Mouse (Mus musculus) adrenal gland, postnatal 36 days (tissue): ENCODE data around the gene Ddx39b. TPM values are rescaled to one million over a fixed set of nuclear protein-coding genes. Genes with fewer than 3 reads are reported as not detected.
"Not testable (repeated sequence)": the region's sequence is repeated elsewhere in the genome, so short reads cannot be mapped to it uniquely, and the experiment has no call there.

Source experiments
- DNase-seq, 2 experiments: peaks; one replicate each; pipeline ENCODE4 v3.0.0; 2021; ENCODE audit warnings: mixed read lengths in 1 of 2
- total RNA-seq, 2 experiments: library from RNA; stranded (reverse); gene quantifications; 2 replicates each; pipeline ENCODE4 v1.2.3; 2021

Ddx39b gene
- total RNA-seq, 2 experiments from 2014 or later, result 199 to 225 TPM

- DNase-seq, result peak in 1 of 2 experiments; percentile 58
These were observed 17.2 kb downstream of the Ddx39b start for GRCm38 (mm10) chr17:35258492-35259478.

GRCm38 (mm10) chr17:35259621-35260020, 18.1 kb downstream of the Ddx39b start:
- no peak for DNase-seq

GRCm38 (mm10) chr17:35261651-35262050, 20.1 kb downstream of the Ddx39b start:
- no peak for DNase-seq

DNA sequence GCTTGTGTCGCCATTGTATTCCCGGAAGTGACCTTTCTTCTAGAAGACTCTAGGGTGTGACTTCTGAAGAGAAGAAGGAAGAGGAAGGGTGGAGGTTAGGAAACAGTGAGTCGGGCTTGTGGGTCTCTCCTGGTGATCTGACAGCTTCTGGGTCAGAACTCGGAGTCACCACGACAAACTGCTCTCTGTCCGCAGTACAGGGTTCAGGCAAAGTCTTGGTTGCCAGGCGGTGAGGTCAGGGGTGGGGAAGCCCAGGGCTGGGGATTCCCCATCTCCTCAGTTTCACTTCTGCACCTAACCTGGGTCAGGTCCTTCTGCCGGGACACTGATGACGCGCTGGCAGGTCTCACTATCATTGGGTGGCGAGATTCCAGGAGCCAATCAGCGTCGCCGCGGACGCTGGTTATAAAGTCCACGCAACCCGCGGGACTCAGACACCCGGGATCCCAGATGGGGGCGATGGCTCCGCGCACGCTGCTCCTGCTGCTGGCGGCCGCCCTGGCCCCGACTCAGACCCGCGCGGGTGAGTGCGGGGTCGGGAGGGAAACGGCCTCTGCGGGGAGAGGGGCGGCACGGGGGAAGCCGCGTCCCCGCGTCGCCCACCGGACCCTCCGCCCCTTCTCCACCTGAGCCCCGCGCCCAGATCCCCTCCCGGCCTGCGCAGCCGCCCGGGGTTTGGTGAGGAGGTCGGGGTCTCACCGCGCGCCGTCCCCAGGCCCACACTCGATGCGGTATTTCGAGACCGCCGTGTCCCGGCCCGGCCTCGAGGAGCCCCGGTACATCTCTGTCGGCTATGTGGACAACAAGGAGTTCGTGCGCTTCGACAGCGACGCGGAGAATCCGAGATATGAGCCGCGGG, 21.3 kb downstream of the Ddx39b start, which contains the start of gene H2-D1:
H2-D1 (plus strand) TSS at position 67 of the 859 bp plus-strand sequence.
- DNase-seq, result peak; percentile 99

DNA sequence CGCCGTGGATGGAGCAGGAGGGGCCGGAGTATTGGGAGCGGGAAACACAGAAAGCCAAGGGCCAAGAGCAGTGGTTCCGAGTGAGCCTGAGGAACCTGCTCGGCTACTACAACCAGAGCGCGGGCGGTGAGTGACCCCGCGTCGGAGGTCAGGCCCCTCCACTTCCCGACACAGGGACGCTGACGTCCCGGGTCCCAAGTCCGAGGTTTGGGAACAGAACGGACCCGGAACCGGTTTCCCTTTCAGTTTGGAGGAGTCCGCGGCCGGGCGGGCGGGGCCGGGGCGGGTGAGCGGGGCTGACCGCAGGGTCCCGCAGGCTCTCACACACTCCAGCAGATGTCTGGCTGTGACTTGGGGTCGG, 22.0 kb downstream of the Ddx39b start:
- peak in 1 of 2 experiments; percentile 64 for DNase-seq

DNA sequence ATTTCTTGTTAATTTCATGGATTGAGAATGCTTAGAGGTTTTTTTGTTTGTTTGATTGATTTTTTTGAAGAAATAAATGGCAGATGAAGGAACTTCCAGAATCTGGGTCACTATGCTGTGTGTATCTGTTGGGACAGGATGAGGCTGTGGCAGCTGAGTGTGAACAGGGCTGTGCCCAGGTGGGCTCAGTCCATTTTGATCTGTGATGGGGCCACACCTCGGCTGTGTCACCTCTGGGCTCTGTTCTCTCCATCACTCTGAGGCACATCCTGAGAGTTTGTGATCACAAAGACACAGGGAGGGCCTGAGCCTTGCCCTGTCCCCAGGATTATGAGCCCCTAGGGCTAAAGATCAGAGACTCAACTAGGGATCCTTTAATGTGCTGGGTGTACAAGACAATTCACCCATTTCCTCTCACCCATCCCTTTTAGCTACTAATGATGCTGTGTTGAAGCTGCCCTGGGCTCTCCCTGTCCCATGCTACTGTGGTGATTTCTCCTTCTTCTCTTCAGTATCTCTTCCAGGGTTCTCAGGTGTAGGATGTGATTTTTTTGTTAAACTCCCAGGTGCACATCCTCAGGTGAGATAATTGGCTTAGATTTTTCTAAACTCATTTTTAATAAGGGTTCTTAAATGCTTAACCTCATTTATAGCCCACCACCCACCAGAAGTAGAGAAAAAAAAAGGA, 26.0 kb downstream of the Ddx39b start:
- DNase-seq, result no peak

- peak; percentile 80 for DNase-seq
These were observed 28.3 kb downstream of the Ddx39b start for GRCm38 (mm10) chr17:35269653-35270347.

- DNase-seq, result no peak
These were observed 30.7 kb downstream of the Ddx39b start for GRCm38 (mm10) chr17:35272249-35272648.

GRCm38 (mm10) chr17:35274770-35275169, 33.2 kb downstream of the Ddx39b start:
- peak; percentile 90 to 94 for DNase-seq

DNA sequence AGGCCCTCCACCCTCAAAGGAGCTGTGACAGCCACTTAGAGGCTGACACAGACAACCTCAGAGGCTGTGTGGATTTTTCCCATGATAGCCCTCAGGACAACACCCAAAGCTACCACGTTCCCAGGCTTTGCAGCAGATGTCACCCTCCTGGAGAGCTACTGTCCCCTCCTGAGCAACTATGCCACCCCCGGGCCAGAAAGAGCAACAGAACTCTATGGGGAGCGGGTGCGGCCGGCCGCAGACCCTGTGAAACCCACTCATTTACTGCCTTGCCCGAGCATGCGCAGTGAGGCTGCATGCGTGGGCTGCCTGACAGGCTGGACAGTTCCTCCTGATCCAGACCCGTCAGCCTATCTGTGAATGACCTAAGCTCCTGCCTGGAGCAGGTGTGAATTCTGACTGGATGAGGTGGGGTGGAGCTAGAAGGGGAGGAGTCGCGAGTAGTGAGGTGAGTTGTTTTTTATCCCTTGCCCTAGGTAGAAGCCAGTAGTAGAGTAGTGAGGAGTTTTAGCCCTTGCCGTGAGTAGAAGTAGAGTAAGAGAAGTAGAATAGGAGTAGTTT, 34.8 kb downstream of the Ddx39b start:
- no peak for DNase-seq

- DNase-seq, result no peak
These were observed 36.5 kb downstream of the Ddx39b start for GRCm38 (mm10) chr17:35278049-35278448.

DNA sequence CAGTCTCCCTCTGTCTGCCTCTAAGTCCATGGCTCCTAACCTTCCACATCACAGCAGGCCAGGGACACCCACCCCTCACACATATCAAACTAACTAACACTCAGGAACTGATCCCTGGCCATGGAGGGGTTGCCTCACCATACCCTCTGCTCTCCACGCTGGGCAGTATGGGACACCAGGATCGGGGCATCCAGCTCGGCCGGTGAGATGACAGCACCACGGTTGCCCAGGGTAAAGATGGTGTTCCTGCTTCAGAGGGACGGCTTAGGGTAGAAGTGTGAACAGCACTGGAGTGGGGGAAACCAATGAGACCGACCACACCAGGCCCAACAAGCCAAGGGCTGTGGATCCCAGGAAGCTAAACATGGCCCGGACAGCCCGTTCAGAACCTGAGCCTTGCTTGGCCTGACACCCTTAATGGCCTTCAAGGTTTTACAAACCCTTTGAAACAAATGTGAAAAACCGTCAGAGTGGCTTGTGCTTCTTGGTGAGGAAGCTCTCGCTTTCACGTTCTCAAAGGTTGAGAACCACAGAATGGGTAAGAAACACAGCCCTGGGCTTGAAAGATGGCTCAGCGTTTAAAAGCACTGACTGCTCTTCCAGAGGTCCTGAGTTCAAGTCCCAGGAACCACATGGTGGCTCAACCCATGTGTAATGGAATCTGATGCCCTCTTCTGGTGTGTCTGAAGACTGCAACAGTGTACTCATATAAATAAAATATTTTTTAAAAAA, 37.6 kb downstream of the Ddx39b start:
- no peak for DNase-seq

GRCm38 (mm10) chr17:35280276-35280675, 38.7 kb downstream of the Ddx39b start:
- DNase-seq, result no peak

GRCm38 (mm10) chr17:35285431-35285830, 43.9 kb downstream of the Ddx39b start:
- no peak for DNase-seq

- peak; percentile 65 to 69 for DNase-seq
These were observed 54.2 kb downstream of the Ddx39b start for GRCm38 (mm10) chr17:35295796-35296195.

DNA sequence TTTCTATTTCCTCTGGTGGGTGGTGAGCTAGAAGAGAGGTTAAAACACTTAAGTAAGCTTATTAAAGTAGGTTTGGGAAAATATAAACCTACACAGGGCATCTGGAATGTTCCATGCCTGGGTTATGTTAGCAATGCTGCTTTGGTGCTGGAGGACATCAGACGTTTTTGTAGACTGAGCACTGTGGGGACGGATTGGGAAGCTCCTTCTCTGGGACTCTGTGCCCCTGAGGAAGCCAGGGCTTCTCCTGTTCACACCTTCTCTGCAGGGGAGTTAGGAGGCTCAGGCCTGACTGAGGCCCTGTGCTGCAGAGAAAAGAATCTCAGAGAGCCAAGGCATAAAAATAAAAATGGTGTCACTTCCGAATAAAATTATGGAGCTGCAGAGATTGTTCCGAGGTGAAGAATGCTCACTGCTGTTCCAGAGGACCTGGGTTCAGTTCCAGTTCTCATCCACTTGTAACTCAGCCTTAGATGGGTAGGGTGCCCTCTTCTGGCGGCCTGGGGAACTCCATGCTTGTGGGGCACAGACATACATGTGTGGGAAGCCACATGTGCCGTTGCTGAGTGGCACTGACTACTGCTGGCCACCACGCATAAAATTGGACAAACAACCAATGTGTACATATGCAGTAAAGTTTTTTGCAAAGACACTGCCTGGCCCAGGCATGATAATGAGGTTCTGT, 58.9 kb downstream of the Ddx39b start:
- not testable (repeated sequence) for DNase-seq

DNA sequence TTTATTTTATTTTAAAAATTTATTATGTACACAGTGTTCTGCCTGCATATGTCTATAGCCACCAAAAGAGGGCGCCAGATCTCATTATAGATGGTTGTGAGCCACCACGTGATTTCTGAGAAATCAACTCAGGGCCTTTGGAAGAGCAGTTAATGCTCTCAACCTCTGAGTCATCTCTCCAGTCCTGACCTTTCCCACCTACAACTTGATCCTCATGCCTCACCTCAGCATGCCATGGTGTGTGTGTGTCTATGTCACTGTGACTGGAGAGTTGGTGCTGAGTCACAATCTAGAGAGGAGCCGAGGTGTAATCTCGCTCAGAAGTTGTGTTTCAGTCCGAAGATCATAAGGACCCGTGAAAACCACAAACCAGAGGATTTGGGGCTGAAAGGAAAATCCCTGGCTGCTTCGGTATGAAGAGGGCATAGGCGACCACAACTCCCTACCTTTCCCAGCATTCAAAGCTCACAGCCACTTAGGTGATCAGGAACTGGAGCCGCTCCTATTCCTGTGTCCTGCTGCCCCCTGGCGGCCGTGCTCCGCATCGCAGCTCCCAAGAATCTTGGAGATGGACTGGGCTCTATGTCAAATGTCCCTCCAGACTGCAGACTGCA, 60.2 kb downstream of the Ddx39b start:
- peak; percentile 96 to 98 for DNase-seq

- DNase-seq, result no peak
These were observed 61.7 kb downstream of the Ddx39b start for GRCm38 (mm10) chr17:35303271-35303670.
